Mouse (Mus musculus) ES-E14 (cell line): Measurements from ENCODE around the gene Gria4. TPM values are rescaled to one million over a fixed set of nuclear protein-coding genes. Genes with fewer than 3 reads are reported as not detected.
A peak's percentile ranks its signal among the peaks of the same experiment; 100 is the strongest.

Experiments used
- DNase-seq: peaks from one replicate; pipeline ENCODE4 v3.0.0-alpha.2; 2013; ENCODE audit warnings: low read depth, low spot score
- H3K27ac ChIP-seq: 2 replicates; pipeline ENCODE4 v1.5.1; 2012; ENCODE audit warnings: low read depth, mild to moderate bottlenecking, low read length, moderate library complexity, mixed read lengths; ENCODE audit not compliant: poor library complexity, insufficient read depth, severe bottlenecking
- H3K36me3 ChIP-seq: 2 replicates; pipeline ENCODE4 v1.6.1; 2012; ENCODE audit warnings: mild to moderate bottlenecking, low read length, moderate library complexity, mixed read lengths; ENCODE audit not compliant: control insufficient read depth, poor library complexity, insufficient read depth, severe bottlenecking
- H3K4me1 ChIP-seq, 2 experiments: fragments of 150-350 bp in 1 of 2; sonication (generic) in 1 of 2; 2 replicates each; pipeline ENCODE4 v1.6.1; 2012; ENCODE audit warnings: low read length in 2 of 2, mild to moderate bottlenecking in 1 of 2, mixed read lengths in 1 of 2; ENCODE audit not compliant: control insufficient read depth in 2 of 2, insufficient read depth in 2 of 2, poor library complexity in 1 of 2
- H3K4me3 ChIP-seq, 2 experiments: fragments of 150-350 bp in 1 of 2; sonication (generic) in 1 of 2; 2 replicates each; pipeline ENCODE4 v1.5.1; 2012; ENCODE audit warnings: low read length in 2 of 2, low read depth in 1 of 2, mild to moderate bottlenecking in 1 of 2, mixed read lengths in 1 of 2; ENCODE audit not compliant: insufficient read depth in 1 of 2, poor library complexity in 1 of 2, severe bottlenecking in 1 of 2
- H3K9ac ChIP-seq: 2 replicates; pipeline ENCODE4 v1.6.1; 2012; ENCODE audit warnings: low read depth, mild to moderate bottlenecking, low read length, mixed read lengths; ENCODE audit not compliant: poor library complexity, insufficient read depth, severe bottlenecking
- H3K9me3 ChIP-seq: fragments of 150-350 bp; sonication (generic); 2 replicates; pipeline ENCODE4 v1.6.1; 2012; ENCODE audit warnings: low read depth, mild to moderate bottlenecking, low read length; ENCODE audit not compliant: control insufficient read depth, insufficient read depth
- CHD2 ChIP-seq: IDR thresholded peaks from 2 replicates; pipeline ENCODE4 v1.6.1; 2014; ENCODE audit warnings: mild to moderate bottlenecking, low read depth, low read length, inconsistent platforms
- HCFC1 ChIP-seq: IDR thresholded peaks from 2 replicates; pipeline ENCODE4 v1.6.1; 2012; ENCODE audit warnings: low read length, inconsistent platforms, borderline replicate concordance; ENCODE audit not compliant: insufficient read depth
- MAFK ChIP-seq: IDR thresholded peaks from 2 replicates; pipeline ENCODE4 v1.6.1; 2014; ENCODE audit warnings: mild to moderate bottlenecking, low read depth, low read length, inconsistent platforms; ENCODE audit not compliant: insufficient read depth
- ZC3H11A ChIP-seq: IDR thresholded peaks from 2 replicates; pipeline ENCODE4 v1.6.1; 2012; ENCODE audit warnings: low read depth, mild to moderate bottlenecking, inconsistent platforms, low read length, borderline replicate concordance
- ZNF384 ChIP-seq: IDR thresholded peaks from 2 replicates; pipeline ENCODE4 v1.6.1; 2012; ENCODE audit warnings: low read depth, low read length, inconsistent platforms
- in situ Hi-C, 2 experiments: fragments of 600-800 bp; cut with MboI; formaldehyde crosslinking; loops; one replicate each; pipeline ENCODE4 v1.15.1; 2025; ENCODE audit warnings: low sequenced_read_pairs in 2 of 2, inconsistent platforms in 1 of 2; ENCODE audit not compliant: unreplicated experiment in 2 of 2
- total RNA-seq: library from RNA; depleted of rRNA; stranded (reverse); fragments of 300-350 nt; gene quantifications from 2 replicates; pipeline ENCODE4 v1.2.3, GENCODE M21; 2012

Gene Gria4
- total RNA-seq, 1 experiment = 1.5 TPM

GRCm38 (mm10) chr9:4658951-4659350 lies 137.1 kb downstream of the Gria4 start:
- no peaks in the 10 kb centered on the region for H3K4me1 ChIP-seq
- H3K4me3 ChIP-seq = no peak overlapping the region

GRCm38 (mm10) chr9:4654333-4654732 lies 141.7 kb downstream of the Gria4 start:
- H3K4me1 ChIP-seq = no peaks in the 10 kb centered on the region
- DNase-seq = peak; percentile 7
- no peak overlapping the region for H3K9ac ChIP-seq
- no peak overlapping the region for H3K27ac ChIP-seq
- in situ Hi-C loops = no loop called here
- no peak overlapping the region for H3K4me3 ChIP-seq
- TF ChIP-seq MAFK (no peak), ZNF384 (no peak), HCFC1 (no peak), ZC3H11A (no peak), CHD2 (no peak)
- H3K9me3 ChIP-seq = no peaks in the 10 kb centered on the region
- no peaks in the 10 kb centered on the region for H3K36me3 ChIP-seq

More at GRCm38 (mm10) chr9:4658951-4659350, 137.1 kb downstream of the Gria4 start:
- no peak overlapping the region for H3K27ac ChIP-seq
- H3K9me3 ChIP-seq = no peaks in the 10 kb centered on the region
- in situ Hi-C loops = no loop called here
- H3K36me3 ChIP-seq = no peaks in the 10 kb centered on the region
- DNase-seq = no peak
- no peak for TF ChIP-seq ZNF384
- TF ChIP-seq CHD2 = no peak
- no peak for TF ChIP-seq MAFK
- TF ChIP-seq ZC3H11A = no peak
- no peak for TF ChIP-seq HCFC1
- H3K9ac ChIP-seq = no peak overlapping the region

GRCm38 (mm10) chr9:4639192-4639900 lies 156.7 kb downstream of the Gria4 start:
- no peak for DNase-seq
- Histone ChIP-seq H3K9me3 (no peaks in the 10 kb centered on the region), H3K36me3 (no peaks in the 10 kb centered on the region), H3K4me1 (no peaks in the 10 kb centered on the region), H3K4me3 (no peak overlapping the region), H3K27ac (no peak overlapping the region), H3K9ac (no peak overlapping the region)
- TF ChIP-seq MAFK = no peak
- in situ Hi-C loops = no loop called here

GRCm38 (mm10) chr9:4631910-4632309 lies 164.1 kb downstream of the Gria4 start:
- no peak overlapping the region for H3K27ac ChIP-seq
- no peaks in the 10 kb centered on the region for H3K9me3 ChIP-seq
- no peaks in the 10 kb centered on the region for H3K36me3 ChIP-seq
- in situ Hi-C loops = no loop called here
- H3K4me3 ChIP-seq = no peak overlapping the region
- no peaks in the 10 kb centered on the region for H3K4me1 ChIP-seq
- no peak overlapping the region for H3K9ac ChIP-seq
- no peak for DNase-seq
- TF ChIP-seq MAFK (no peak), CHD2 (no peak), ZNF384 (no peak), HCFC1 (no peak), ZC3H11A (no peak)

GRCm38 (mm10) chr9:4615286-4615685 lies 180.7 kb downstream of the Gria4 start:
- no peak overlapping the region for H3K9ac ChIP-seq
- no peaks in the 10 kb centered on the region for H3K9me3 ChIP-seq
- no peaks in the 10 kb centered on the region for H3K36me3 ChIP-seq
- TF ChIP-seq ZC3H11A (no peak), HCFC1 (no peak), MAFK (no peak), ZNF384 (no peak), CHD2 (no peak)
- no peak for DNase-seq
- no peak overlapping the region for H3K27ac ChIP-seq
- in situ Hi-C loops = no loop called here
- no peak overlapping the region for H3K4me3 ChIP-seq
- H3K4me1 ChIP-seq = no peaks in the 10 kb centered on the region
